Mouse (Mus musculus) neural tube, embryonic 14.5 days (tissue): ENCODE data around the gene Mymx. TPM values are rescaled to one million over a fixed set of nuclear protein-coding genes. Genes with fewer than 3 reads are reported as not detected.
A peak's percentile ranks its signal among the peaks of the same experiment; 100 is the strongest.

Experiments used
- ATAC-seq: fragments of 200-750 bp; cut with Nextera tagmentation; 2 replicates; pipeline ENCODE4 v1.8.0; 2017; ENCODE audit warnings: low read depth, mild to moderate bottlenecking, moderate TSS enrichment, moderate library complexity
- H3K27ac ChIP-seq: fragments of 300-500 bp; sonication (generic); 2 replicates; pipeline ENCODE4 v1.5.1; 2014; ENCODE audit warnings: low read depth, mild to moderate bottlenecking, control low read depth, low read length, moderate library complexity, mixed read lengths
- H3K27me3 ChIP-seq: fragments of 300-500 bp; sonication (generic); 2 replicates; pipeline ENCODE4 v1.6.1; 2014; ENCODE audit warnings: low read length; ENCODE audit not compliant: control insufficient read depth, insufficient read depth
- H3K36me3 ChIP-seq: fragments of 300-500 bp; sonication (generic); 2 replicates; pipeline ENCODE4 v1.6.1; 2014; ENCODE audit warnings: low read length, mixed read lengths; ENCODE audit not compliant: control insufficient read depth, insufficient read depth
- H3K4me1 ChIP-seq: fragments of 300-500 bp; sonication (generic); 2 replicates; pipeline ENCODE4 v1.6.1; 2014; ENCODE audit warnings: low read length; ENCODE audit not compliant: control insufficient read depth, insufficient read depth
- H3K4me2 ChIP-seq: fragments of 300-500 bp; sonication (generic); 2 replicates; pipeline ENCODE4 v1.6.1; 2014; ENCODE audit warnings: mild to moderate bottlenecking, low read depth, low read length, control low read depth
- H3K4me3 ChIP-seq: fragments of 300-500 bp; sonication (generic); 2 replicates; pipeline ENCODE4 v1.5.1; 2014; ENCODE audit warnings: low read depth, low read length, control low read depth, mixed read lengths
- H3K9ac ChIP-seq: fragments of 300-500 bp; sonication (generic); replicated peaks from 2 replicates; pipeline ENCODE4 v1.6.1; 2014; ENCODE audit warnings: low read depth, mild to moderate bottlenecking, control low read depth, low read length, mixed read lengths
- H3K9me3 ChIP-seq: fragments of 300-500 bp; sonication (generic); 2 replicates; pipeline ENCODE4 v1.6.1; 2016; ENCODE audit warnings: low read length; ENCODE audit not compliant: control insufficient read depth
- WGBS: fragments of 180-500 bp; shearing (Covaris S2); extraction: QIAGEN DNeasy Blood & Tissue Kit; methylation state at CpG from one replicate; pipeline ENCODE4 v1.1.7; 2014; 5-methylcytosine and 5-hydroxymethylcytosine counted together
- polyA plus RNA-seq: library from polyadenylated mRNA; unstranded; fragments of >200 nt; fragmentation: Nextera tagmentation; extraction: Ambion mirVana; gene quantifications from 2 replicates; pipeline ENCODE4 v1.2.1, GENCODE M21; 2014

The Mymx gene
- polyA plus RNA-seq, 1 experiment from 2014 or later: 0.44 TPM

DNA sequence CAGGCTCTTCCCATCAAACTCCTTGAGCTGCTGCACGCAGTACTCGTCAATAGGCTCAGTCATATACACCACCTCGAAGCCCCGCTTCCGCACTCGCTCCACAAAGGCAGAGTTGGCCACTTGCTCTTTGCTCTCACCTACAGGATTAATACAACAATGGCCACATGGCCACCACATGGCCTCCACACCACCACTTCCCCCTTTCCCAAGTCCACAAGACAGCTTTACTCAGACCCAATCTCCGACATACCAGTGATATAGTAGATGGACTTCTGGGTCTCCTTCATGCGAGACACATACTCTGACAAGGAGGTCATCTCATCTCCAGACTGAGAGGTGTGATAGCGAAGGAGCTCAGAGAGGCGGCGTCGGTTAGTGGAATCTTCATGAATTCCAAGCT, 32.9 kb downstream of the Mymx start:
- 87% methylated on average over 12 of the region's 12 CpGs for WGBS
- Histone ChIP-seq H3K27me3 (no peaks in the 10 kb centered on the region), H3K4me2 (no peak overlapping the region), H3K27ac (no peak overlapping the region), H3K4me1 (peaks cover 17% of the 10 kb centered on the region), H3K9ac (no peak overlapping the region), H3K9me3 (no peaks in the 10 kb centered on the region), H3K4me3 (no peak overlapping the region), H3K36me3 (peaks cover 57% of the 10 kb centered on the region)
- no peak for ATAC-seq

- H3K27me3 ChIP-seq: no peaks in the 10 kb centered on the region
- no peak overlapping the region for H3K27ac ChIP-seq
- no peak overlapping the region for H3K4me3 ChIP-seq
- H3K9ac ChIP-seq: no peak overlapping the region; the same call in 1 of the 2 replicates
- 21% methylated on average over 4 of the region's 4 CpGs for WGBS
- H3K4me1 ChIP-seq: peaks cover 17% of the 10 kb centered on the region
- ATAC-seq: no peak
- H3K4me2 ChIP-seq: no peak overlapping the region
- peaks cover 57% of the 10 kb centered on the region for H3K36me3 ChIP-seq
- no peaks in the 10 kb centered on the region for H3K9me3 ChIP-seq
These were observed 34.7 kb downstream of the Mymx start for GRCm38 (mm10) chr17:45567162-45567601.

DNA sequence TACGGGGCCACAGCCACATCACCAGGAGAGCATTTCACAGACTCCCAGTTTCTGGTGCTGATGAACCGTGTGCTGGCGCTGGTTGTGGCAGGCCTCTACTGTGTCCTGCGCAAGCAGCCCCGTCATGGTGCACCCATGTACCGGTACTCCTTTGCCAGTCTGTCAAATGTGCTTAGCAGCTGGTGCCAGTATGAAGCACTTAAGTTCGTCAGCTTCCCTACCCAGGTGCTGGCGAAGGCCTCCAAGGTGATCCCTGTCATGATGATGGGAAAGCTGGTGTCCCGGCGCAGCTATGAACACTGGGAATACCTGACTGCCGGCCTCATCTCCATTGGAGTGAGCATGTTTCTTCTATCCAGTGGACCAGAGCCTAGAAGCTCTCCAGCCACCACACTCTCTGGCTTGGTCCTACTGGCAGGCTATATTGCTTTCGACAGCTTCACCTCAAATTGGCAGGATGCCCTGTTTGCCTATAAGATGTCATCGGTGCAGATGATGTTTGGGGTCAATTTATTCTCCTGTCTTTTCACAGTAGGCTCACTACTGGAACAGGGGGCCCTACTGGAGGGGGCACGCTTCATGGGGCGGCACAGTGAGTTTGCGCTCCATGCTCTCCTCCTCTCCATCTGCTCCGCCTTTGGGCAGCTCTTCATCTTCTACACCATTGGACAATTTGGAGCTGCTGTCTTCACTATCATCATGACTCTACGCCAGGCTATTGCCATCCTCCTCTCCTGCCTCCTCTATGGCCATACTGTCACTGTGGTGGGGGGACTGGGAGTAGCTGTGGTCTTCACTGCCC, 35.3 kb downstream of the Mymx start:
- no peak overlapping the region for H3K27ac ChIP-seq

GRCm38 (mm10) chr17:45566031-45566359, 35.9 kb downstream of the Mymx start:
- H3K9ac ChIP-seq: no peak overlapping the region
- H3K4me2 ChIP-seq: no peak overlapping the region
- no peaks in the 10 kb centered on the region for H3K27me3 ChIP-seq
- no peak overlapping the region for H3K4me3 ChIP-seq
- H3K9me3 ChIP-seq: no peaks in the 10 kb centered on the region
- H3K36me3 ChIP-seq: peaks cover 49% of the 10 kb centered on the region
- H3K27ac ChIP-seq: no peak overlapping the region
- 92% methylated on average over 1 of the region's 1 CpGs for WGBS
- ATAC-seq: no peak
- H3K4me1 ChIP-seq: peaks cover 8% of the 10 kb centered on the region

More for the DNA sequence above, 35.3 kb downstream of the Mymx start:
- 66% methylated on average over 18 of the region's 18 CpGs for WGBS
- H3K36me3 ChIP-seq: peaks cover 55% of the 10 kb centered on the region
- no peak overlapping the region for H3K4me3 ChIP-seq
- H3K9me3 ChIP-seq: no peaks in the 10 kb centered on the region
- H3K4me1 ChIP-seq: peaks cover 12% of the 10 kb centered on the region
- H3K9ac ChIP-seq: no peak overlapping the region; the same call in 1 of the 2 replicates
- no peak for ATAC-seq
- no peak overlapping the region for H3K4me2 ChIP-seq
- H3K27me3 ChIP-seq: no peaks in the 10 kb centered on the region

DNA sequence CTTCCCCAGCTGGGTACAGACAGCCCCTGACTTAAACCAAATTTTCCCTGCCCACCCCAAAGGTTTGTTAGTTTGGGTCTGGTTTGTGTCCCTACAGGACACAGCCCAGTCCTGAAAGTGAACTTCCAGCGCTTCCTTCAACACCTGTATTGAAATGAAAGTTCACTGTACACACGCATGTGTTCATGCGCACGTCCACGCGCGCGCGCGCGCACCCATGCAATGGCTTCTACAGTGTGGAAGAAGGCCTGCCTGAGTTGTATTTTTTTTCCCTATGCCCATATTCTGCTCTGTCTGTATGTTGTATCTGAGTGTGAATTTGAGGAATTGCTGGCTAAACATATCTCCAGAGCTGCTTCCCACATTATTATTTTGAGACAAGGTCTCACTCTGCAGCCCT, 36.8 kb downstream of the Mymx start:
- Histone ChIP-seq H3K4me1 (peaks cover 8% of the 10 kb centered on the region), H3K36me3 (peaks cover 40% of the 10 kb centered on the region), H3K9ac (peak overlapping the region; percentile 71), H3K4me2 (peak overlapping the region; percentile 93), H3K4me3 (peak overlapping the region; percentile 69; the same call in 1 of the 2 replicates), H3K9me3 (no peaks in the 10 kb centered on the region), H3K27ac (no peak overlapping the region), H3K27me3 (no peaks in the 10 kb centered on the region)
- 95% methylated on average over 11 of the region's 11 CpGs for WGBS
- no peak for ATAC-seq

GRCm38 (mm10) chr17:45564531-45565084, 37.3 kb downstream of the Mymx start:
- Histone ChIP-seq H3K4me3 (peak overlapping the region; percentile 69), H3K27ac (peak overlapping the region; percentile 80), H3K4me2 (peak overlapping the region; percentile 93), H3K36me3 (peaks cover 35% of the 10 kb centered on the region), H3K9me3 (no peaks in the 10 kb centered on the region), H3K4me1 (peaks cover 8% of the 10 kb centered on the region), H3K9ac (peak overlapping the region; percentile 71), H3K27me3 (no peaks in the 10 kb centered on the region)
- 9% methylated on average over 18 of the region's 18 CpGs for WGBS
- ATAC-seq: peak; percentile 4; the same call in 1 of the 2 replicates

DNA sequence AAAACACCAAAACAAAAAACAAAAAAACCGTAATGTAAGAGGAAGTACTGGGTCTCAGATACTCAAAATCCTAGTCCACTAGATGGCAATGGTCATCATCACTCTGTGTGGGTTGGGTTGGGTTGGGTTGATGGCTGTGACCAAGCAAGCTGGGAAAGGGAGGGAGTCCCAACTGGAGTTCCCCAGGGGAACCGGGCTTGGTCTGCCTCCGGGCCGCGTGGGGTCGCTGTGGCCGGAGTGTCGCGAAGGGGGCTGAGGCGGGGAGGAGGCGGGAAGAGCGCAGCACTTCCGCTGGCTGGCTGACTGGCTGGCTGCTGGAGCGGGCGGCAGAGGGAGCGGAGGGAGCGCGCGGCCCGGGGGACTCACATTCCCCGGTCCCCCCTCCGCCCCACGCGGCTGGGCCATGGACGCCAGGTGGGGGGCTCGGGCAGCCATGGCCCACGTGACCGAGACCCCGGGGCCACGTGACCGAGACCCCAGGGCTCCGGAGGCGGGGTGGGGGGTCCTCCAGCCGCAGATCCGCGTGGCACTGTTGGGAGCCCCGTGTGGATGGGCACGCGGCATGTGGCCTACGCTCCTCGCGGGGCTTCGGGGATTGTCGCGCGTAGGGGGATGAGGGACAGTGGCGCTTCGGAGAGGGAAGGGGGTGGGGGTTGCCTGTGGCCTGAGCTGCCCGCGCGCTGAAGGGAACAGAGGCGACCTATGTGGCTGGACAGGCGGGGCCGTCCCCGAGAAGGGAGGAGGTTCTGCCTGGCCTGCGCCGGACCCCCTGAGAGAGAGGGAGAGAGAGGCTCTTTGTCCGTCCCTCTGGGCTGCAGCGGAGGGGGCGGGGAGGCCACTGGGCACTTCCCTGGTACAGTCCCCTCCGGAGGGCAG, 38.0 kb downstream of the Mymx start, which contains the start of gene Slc35b2:
Slc35b2 (plus strand) TSS at position 220 of the 876 bp plus-strand sequence.
- peak within 1 kb of the TSS; percentile 93 for H3K4me2 ChIP-seq
- H3K27me3 ChIP-seq: no peaks in the 10 kb centered on the region
- H3K9me3 ChIP-seq: no peaks in the 10 kb centered on the region
- peaks cover 28% of the 10 kb centered on the region for H3K36me3 ChIP-seq
- peaks cover 8% of the 10 kb centered on the region for H3K4me1 ChIP-seq
- WGBS: under 1% methylated on average over 61 of the region's 61 CpGs
- peak within 1 kb of the TSS; percentile 80 for H3K27ac ChIP-seq
- H3K9ac ChIP-seq: peak within 1 kb of the TSS; percentile 71
- ATAC-seq: peak; percentile 88
- H3K4me3 ChIP-seq: peak within 1 kb of the TSS; percentile 69

DNA sequence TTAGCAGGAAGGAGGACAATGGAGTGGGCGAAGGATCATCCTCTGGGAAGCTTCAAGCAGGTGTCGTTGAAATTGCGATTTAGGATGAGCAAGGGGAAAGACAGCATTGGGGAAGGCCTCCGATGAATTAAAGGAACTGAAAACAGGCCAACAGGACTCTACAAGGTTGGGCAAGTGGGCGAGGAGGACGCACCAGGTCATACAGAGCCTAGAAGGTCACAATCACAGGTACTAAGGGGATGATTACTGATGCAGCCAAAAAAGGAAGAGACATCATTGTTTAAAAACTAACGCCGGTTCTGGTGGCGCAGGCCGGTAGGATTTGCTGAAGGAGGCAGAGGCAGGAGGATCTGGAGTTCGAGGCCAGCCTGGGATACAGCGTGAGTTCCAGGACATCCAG, 38.7 kb downstream of the Mymx start:
- no peaks in the 10 kb centered on the region for H3K27me3 ChIP-seq
- peaks cover 8% of the 10 kb centered on the region for H3K4me1 ChIP-seq
- WGBS: 78% methylated on average over 12 of the region's 12 CpGs
- H3K9me3 ChIP-seq: no peaks in the 10 kb centered on the region
- no peak overlapping the region for H3K4me3 ChIP-seq
- H3K9ac ChIP-seq: no peak overlapping the region
- ATAC-seq: no peak
- no peak overlapping the region for H3K4me2 ChIP-seq
- no peak overlapping the region for H3K27ac ChIP-seq
- H3K36me3 ChIP-seq: peaks cover 22% of the 10 kb centered on the region
